Mouse (Mus musculus) Patski (cell line): ENCODE results near the gene Retreg3. TPM values are rescaled to one million over a fixed set of nuclear protein-coding genes. Genes with fewer than 3 reads are reported as not detected.

ENCODE experiments used
- ATAC-seq: fragments of 100-300 bp; one replicate; pipeline ENCODE4 v1.8.0; 2021
- CTCF ChIA-PET: fragments of 350-600 bp; sonication (Branson Sonifier 250); formaldehyde crosslinking; loops from one replicate; lab custom pipeline; 2022; ENCODE audit warnings: inconsistent platforms; lab: Charles Lee
- POLR2A ChIA-PET: fragments of 350-600 bp; sonication (Branson Sonifier 250); formaldehyde crosslinking; loops from one replicate; lab custom pipeline; 2022; ENCODE audit warnings: antibody characterized with exemption, inconsistent platforms; lab: Charles Lee
- DNase-seq: peaks from one replicate; pipeline ENCODE4 v3.0.0-alpha.2; 2011; ENCODE audit warnings: low read depth, low spot score
- H3K27me3 ChIP-seq: fragments of 371-371 bp; one replicate; pipeline ENCODE4 v1.5.1; 2021
- CTCF ChIP-seq: fragments of 100-300 bp; IDR thresholded peaks from one replicate; pipeline ENCODE4 v1.5.1; 2021
- in situ Hi-C: fragments of 300-500 bp; cut with MboI; formaldehyde crosslinking; loops from 3 replicates; pipeline ENCODE4 v1.11.1; 2018; ENCODE audit warnings: low pct_unique_long_range_greater_than_20kb, mixed read lengths
- polyA plus RNA-seq: library from polyadenylated mRNA; unstranded; gene quantifications from one replicate; pipeline ENCODE4 v1.2.3, GENCODE M21; 2021

Retreg3 gene
- polyA plus RNA-seq, 1 experiment from 2014 or later: 72.2 TPM

GRCm38 (mm10) chr11:101149178-101150105 is 29.7 kb upstream of the Retreg3 start:
- no peaks in the 10 kb centered on the region for H3K27me3 ChIP-seq
- POLR2A ChIA-PET: interaction anchor here (1.3 kb wide), 1 partner anchor 22 kb away, joined by 3 read pairs; the partner anchor contains the start of genes Cntnap1 and Plekhh3
- no peak for TF ChIP-seq CTCF
- no peak for ATAC-seq
- in situ Hi-C loops: no loop called here
- CTCF ChIA-PET: interaction anchor here (0.8 to 1.1 kb wide), 2 partner anchors 10 to 22 kb away, joined by 3 read pairs; no protein-coding TSS in a partner anchor
- DNase-seq: no peak

GRCm38 (mm10) chr11:101148751-101149150 is 29.1 kb upstream of the Retreg3 start:
- ChIA-PET CTCF (interaction anchor here (0.8 kb wide), 1 partner anchor 10 kb away, joined by 3 read pairs; no protein-coding TSS in a partner anchor), POLR2A (interaction anchor here (1.3 kb wide), 1 partner anchor 22 kb away, joined by 3 read pairs; the partner anchor contains the start of genes Cntnap1 and Plekhh3)
- H3K27me3 ChIP-seq: no peaks in the 10 kb centered on the region
- in situ Hi-C loops: no loop called here
- ATAC-seq: no peak
- no peak for TF ChIP-seq CTCF
- no peak for DNase-seq

GRCm38 (mm10) chr11:101146377-101146776 is 26.7 kb upstream of the Retreg3 start:
- no peak for TF ChIP-seq CTCF
- ChIA-PET POLR2A (no interaction called here), CTCF (interaction anchor here (1.4 kb wide), 1 partner anchor 9 kb away, joined by 3 read pairs; no protein-coding TSS in a partner anchor)
- ATAC-seq (no peak), DNase-seq (no peak)
- H3K27me3 ChIP-seq: no peaks in the 10 kb centered on the region
- in situ Hi-C loops: no loop called here

- in situ Hi-C loops: no loop called here
- TF ChIP-seq CTCF: no peak
- ChIA-PET CTCF (no interaction called here), POLR2A (interaction anchor here (0.6 kb wide), 1 partner anchor 102 kb away, joined by 3 read pairs; the partner anchor contains the start of gene Ramp2)
- H3K27me3 ChIP-seq: no peaks in the 10 kb centered on the region
- ATAC-seq (peak; percentile 17), DNase-seq (no peak)
These were observed 23.9 kb upstream of the Retreg3 start for GRCm38 (mm10) chr11:101143338-101144225.

GRCm38 (mm10) chr11:101142215-101142967 is 22.7 kb upstream of the Retreg3 start:
- ChIA-PET CTCF (no interaction called here), POLR2A (interaction anchor here (0.5 to 3.3 kb wide), 2 partner anchors 27 to 69 kb away, joined by 3 to 31 read pairs; partner anchors contain the start of genes Cntnap1 and Plekhh3)
- ATAC-seq (no peak), DNase-seq (no peak)
- no peaks in the 10 kb centered on the region for H3K27me3 ChIP-seq
- in situ Hi-C loops: no loop called here
- TF ChIP-seq CTCF: no peak

GRCm38 (mm10) chr11:101141088-101141487 is 21.4 kb upstream of the Retreg3 start:
- CTCF ChIA-PET: interaction anchor here (0.9 to 1.2 kb wide), 5 partner anchors 11 to 45 kb away, joined by 3 to 4 read pairs (median 3); partner anchors contain the start of gene Psmc3ip
- in situ Hi-C loops: no loop called here

GRCm38 (mm10) chr11:101140164-101140819 is 20.6 kb upstream of the Retreg3 start:
- no peak for TF ChIP-seq CTCF
- CTCF ChIA-PET: interaction anchor here (0.9 to 1.2 kb wide), 7 partner anchors 12 to 44 kb away, joined by 3 to 4 read pairs (median 3); partner anchors contain the start of genes Ccr10 and Psmc3ip
- DNase-seq: peak; percentile 85
- ATAC-seq: peak; percentile 74
- no peaks in the 10 kb centered on the region for H3K27me3 ChIP-seq
- POLR2A ChIA-PET: interaction anchor here (0.7 to 3.3 kb wide), 2 partner anchors 21 to 29 kb away, joined by 3 to 31 read pairs; partner anchors contain the start of genes Cntnap1, Plekhh3, Retreg3 and Tubg1
- in situ Hi-C loops: no loop called here

More at GRCm38 (mm10) chr11:101141088-101141487, 21.4 kb upstream of the Retreg3 start:
- DNase-seq (no peak), ATAC-seq (no peak)
- no peak for TF ChIP-seq CTCF
- H3K27me3 ChIP-seq: no peaks in the 10 kb centered on the region
- POLR2A ChIA-PET: interaction anchor here (0.7 to 3.3 kb wide), 2 partner anchors 22 to 28 kb away, joined by 3 to 31 read pairs; partner anchors contain the start of genes Cntnap1, Plekhh3, Retreg3 and Tubg1

- peak; percentile 34 for ATAC-seq
- ChIA-PET POLR2A (interaction anchor here (1.2 kb wide), 1 partner anchor 35 kb away, joined by 3 read pairs; no protein-coding TSS in a partner anchor), CTCF (interaction anchor here (1.2 kb wide), 1 partner anchor 8 kb away, joined by 3 read pairs; no protein-coding TSS in a partner anchor)
- H3K27me3 ChIP-seq: no peaks in the 10 kb centered on the region
- in situ Hi-C loops: no loop called here
- no peak for DNase-seq
- no peak for TF ChIP-seq CTCF
These were observed 19.0 kb upstream of the Retreg3 start for GRCm38 (mm10) chr11:101138536-101139181.
